Mouse (Mus musculus) limb, embryonic 12.5 days (tissue): ENCODE data around the gene Saa1. TPM values are rescaled to one million over a fixed set of nuclear protein-coding genes. Genes with fewer than 3 reads are reported as not detected.
A peak's percentile ranks its signal among the peaks of the same experiment; 100 is the strongest.

ENCODE experiments used
- ATAC-seq: fragments of 200-750 bp; cut with Nextera tagmentation; 2 replicates; pipeline ENCODE4 v1.8.0; 2017; ENCODE audit warnings: low read depth, moderate TSS enrichment; ENCODE audit not compliant: insufficient number of reproducible peaks, insufficient read depth, low FRiP score, low TSS enrichment
- H3K27ac ChIP-seq: fragments of 300-500 bp; sonication (generic); 2 replicates; pipeline ENCODE4 v1.5.1; 2016; ENCODE audit warnings: mild to moderate bottlenecking, moderate library complexity
- H3K27me3 ChIP-seq: fragments of 300-500 bp; sonication (generic); 2 replicates; pipeline ENCODE4 v1.6.1; 2016; ENCODE audit warnings: mild to moderate bottlenecking, moderate library complexity
- H3K36me3 ChIP-seq: fragments of 300-500 bp; sonication (generic); 2 replicates; pipeline ENCODE4 v1.6.1; 2016; ENCODE audit warnings: mild to moderate bottlenecking, moderate library complexity
- H3K4me1 ChIP-seq: fragments of 300-500 bp; sonication (generic); replicated peaks from 2 replicates; pipeline ENCODE4 v1.6.1; 2016
- H3K4me2 ChIP-seq: fragments of 300-500 bp; sonication (generic); 2 replicates; pipeline ENCODE4 v1.6.1; 2016; ENCODE audit warnings: mild to moderate bottlenecking, moderate library complexity
- H3K4me3 ChIP-seq: fragments of 300-500 bp; sonication (generic); replicated peaks from 2 replicates; pipeline ENCODE4 v1.5.1; 2016; ENCODE audit warnings: mild to moderate bottlenecking
- H3K9ac ChIP-seq: fragments of 300-500 bp; sonication (generic); replicated peaks from 2 replicates; pipeline ENCODE4 v1.6.1; 2016; ENCODE audit warnings: mild to moderate bottlenecking, moderate library complexity
- H3K9me3 ChIP-seq: fragments of 300-500 bp; sonication (generic); 2 replicates; pipeline ENCODE4 v1.6.1; 2016; ENCODE audit warnings: mild to moderate bottlenecking, moderate library complexity
- WGBS: fragments of 180-500 bp; shearing (Covaris S2); methylation state at CpG from one replicate; pipeline ENCODE4 v1.1.7; 2016; 5-methylcytosine and 5-hydroxymethylcytosine counted together
- polyA plus RNA-seq: library from polyadenylated mRNA; unstranded; fragments of >200 nt; fragmentation: Nextera tagmentation; extraction: Ambion mirVana; gene quantifications from 2 replicates; pipeline ENCODE4 v1.2.1, GENCODE M21; 2016

The Saa1 gene
- polyA plus RNA-seq, 1 experiment from 2014 or later, result 0.49 TPM

GRCm38 (mm10) chr7:46716897-46717296 is 25.9 kb downstream of the Saa1 start:
- Histone ChIP-seq H3K27ac (no peak overlapping the region), H3K9me3 (no peaks in the 10 kb centered on the region), H3K27me3 (peaks cover 8% of the 10 kb centered on the region), H3K4me2 (no peak overlapping the region), H3K4me3 (no peak overlapping the region), H3K9ac (no peak overlapping the region), H3K4me1 (no peaks in the 10 kb centered on the region), H3K36me3 (no peaks in the 10 kb centered on the region)
- ATAC-seq, result no peak
- 54% methylated on average over 5 of the region's 5 CpGs for WGBS

- WGBS, result 87% methylated on average over 5 of the region's 5 CpGs
- peaks cover 5% of the 10 kb centered on the region; the same call in 1 of the 2 replicates for H3K27me3 ChIP-seq
- H3K36me3 ChIP-seq, result no peaks in the 10 kb centered on the region
- no peak within 1 kb of the TSS for H3K4me3 ChIP-seq
- H3K4me2 ChIP-seq, result no peak within 1 kb of the TSS
- H3K27ac ChIP-seq, result no peak within 1 kb of the TSS
- no peak within 1 kb of the TSS for H3K9ac ChIP-seq
- H3K4me1 ChIP-seq, result no peaks in the 10 kb centered on the region
- no peaks in the 10 kb centered on the region for H3K9me3 ChIP-seq
- ATAC-seq, result no peak
These were observed 27.2 kb downstream of the Saa1 start, which contains the start of gene Saa3 for GRCm38 (mm10) chr7:46715600-46715999. TSS of gene Saa3 (minus strand) at chr7:46715700.

- Histone ChIP-seq H3K4me2 (no peak overlapping the region), H3K4me1 (peaks cover 2% of the 10 kb centered on the region), H3K27me3 (no peaks in the 10 kb centered on the region; the same call in 1 of the 2 replicates), H3K27ac (no peak overlapping the region), H3K4me3 (no peak overlapping the region), H3K9ac (no peak overlapping the region), H3K9me3 (no peaks in the 10 kb centered on the region), H3K36me3 (no peaks in the 10 kb centered on the region)
- ATAC-seq, result no peak
- 36% methylated on average over 6 of the region's 6 CpGs for WGBS
These were observed 28.3 kb downstream of the Saa1 start for GRCm38 (mm10) chr7:46714518-46714917.

GRCm38 (mm10) chr7:46712250-46712649 is 30.5 kb downstream of the Saa1 start:
- Histone ChIP-seq H3K9me3 (no peaks in the 10 kb centered on the region), H3K4me2 (no peak overlapping the region), H3K27ac (no peak overlapping the region), H3K9ac (no peak overlapping the region), H3K27me3 (no peaks in the 10 kb centered on the region), H3K4me3 (no peak overlapping the region), H3K4me1 (peaks cover 8% of the 10 kb centered on the region), H3K36me3 (peaks cover 13% of the 10 kb centered on the region)
- no peak for ATAC-seq
- 70% methylated on average over 6 of the region's 6 CpGs for WGBS

- H3K4me3 ChIP-seq, result peak within 1 kb of the TSS; percentile 78
- H3K27ac ChIP-seq, result peak within 1 kb of the TSS; percentile 90
- WGBS, result under 1% methylated on average over 38 of the region's 38 CpGs
- H3K4me2 ChIP-seq, result peak within 1 kb of the TSS; percentile 63
- H3K4me1 ChIP-seq, result peaks cover 8% of the 10 kb centered on the region
- H3K9me3 ChIP-seq, result no peaks in the 10 kb centered on the region
- peaks cover 31% of the 10 kb centered on the region for H3K36me3 ChIP-seq
- no peaks in the 10 kb centered on the region for H3K27me3 ChIP-seq
- H3K9ac ChIP-seq, result peak within 1 kb of the TSS; percentile 92
- ATAC-seq, result peak; percentile 96
These were observed 32.4 kb downstream of the Saa1 start, which contains the start of gene Saal1 for GRCm38 (mm10) chr7:46710390-46710844. TSS of gene Saal1 (minus strand) at chr7:46710680.

GRCm38 (mm10) chr7:46700521-46701025 is 42.2 kb downstream of the Saa1 start:
- H3K27ac ChIP-seq, result no peak overlapping the region
- H3K9me3 ChIP-seq, result no peaks in the 10 kb centered on the region
- ATAC-seq, result no peak
- H3K9ac ChIP-seq, result no peak overlapping the region
- H3K36me3 ChIP-seq, result peaks cover 99% of the 10 kb centered on the region
- H3K4me3 ChIP-seq, result no peak overlapping the region
- H3K4me2 ChIP-seq, result no peak overlapping the region
- H3K27me3 ChIP-seq, result no peaks in the 10 kb centered on the region
- 93% methylated on average over 6 of the region's 6 CpGs for WGBS
- H3K4me1 ChIP-seq, result no peaks in the 10 kb centered on the region

- no peak overlapping the region for H3K9ac ChIP-seq
- H3K27me3 ChIP-seq, result no peaks in the 10 kb centered on the region
- H3K4me3 ChIP-seq, result no peak overlapping the region
- H3K4me2 ChIP-seq, result no peak overlapping the region
- 86% methylated on average over 1 of the region's 1 CpGs for WGBS
- ATAC-seq, result no peak
- H3K27ac ChIP-seq, result no peak overlapping the region
- H3K36me3 ChIP-seq, result peaks cover 87% of the 10 kb centered on the region
- H3K4me1 ChIP-seq, result no peaks in the 10 kb centered on the region
- no peaks in the 10 kb centered on the region for H3K9me3 ChIP-seq
These were observed 46.0 kb downstream of the Saa1 start for GRCm38 (mm10) chr7:46696754-46697153.

Other genes starting within 250 kb of the Saa1 start
- gene Sergef, start 103.2 kb downstream of the Saa1 start, polyA plus RNA-seq, result 11.1 and 12.1 TPM in 2 replicates
- gene Tph1, start 70.4 kb downstream of the Saa1 start, polyA plus RNA-seq, result not detected in 2 replicates
- gene Saal1, start 32.3 kb downstream of the Saa1 start, polyA plus RNA-seq, result 41.3 and 44.4 TPM in 2 replicates
- 0.20 and 0.36 TPM in 2 replicates for gene Saa3, start 27.3 kb downstream of the Saa1 start, polyA plus RNA-seq
- gene Saa4, start 10.4 kb downstream of the Saa1 start, polyA plus RNA-seq, result not detected in 2 replicates
- 0.61 and 2.3 TPM in 2 replicates for gene Saa2, start 8.8 kb upstream of the Saa1 start, polyA plus RNA-seq
- 24.0 and 25.3 TPM in 2 replicates for gene Hps5, start 53.1 kb upstream of the Saa1 start, polyA plus RNA-seq
- gene Gtf2h1, start 53.1 kb upstream of the Saa1 start, polyA plus RNA-seq, result 51.3 TPM in 2 replicates
- gene Ldha, start 98.5 kb upstream of the Saa1 start, polyA plus RNA-seq, result 1,576 and 1,625 TPM in 2 replicates
- 0.27 TPM in 1 of 2 replicates, not detected in the other for gene Ldhc, start 118.2 kb upstream of the Saa1 start, polyA plus RNA-seq
- gene Tsg101, start 177.0 kb upstream of the Saa1 start, polyA plus RNA-seq, result 221 and 230 TPM in 2 replicates
- gene Uevld, start 215.5 kb upstream of the Saa1 start, polyA plus RNA-seq, result 11.6 and 12.1 TPM in 2 replicates
- gene Gm9999, start 240.6 kb upstream of the Saa1 start, polyA plus RNA-seq, result not detected in 2 replicates